Mouse (Mus musculus) adrenal gland, adult 8-10 months (tissue): Measurements from ENCODE around the gene Camta1. TPM values are rescaled to one million over a fixed set of nuclear protein-coding genes. Genes with fewer than 3 reads are reported as not detected.
A peak's percentile ranks its signal among the peaks of the same experiment; 100 is the strongest.

ENCODE experiments used
- DNase-seq: peaks from one replicate; pipeline ENCODE4 v3.0.0; 2022
- total RNA-seq, 4 experiments: library from RNA; stranded (reverse); gene quantifications; 2 replicates each; pipeline ENCODE4 v1.2.4; 2022

The Camta1 gene
- total RNA-seq, 4 experiments from 2014 or later, result 23.6 to 59.6 (median 36.5) TPM

DNA sequence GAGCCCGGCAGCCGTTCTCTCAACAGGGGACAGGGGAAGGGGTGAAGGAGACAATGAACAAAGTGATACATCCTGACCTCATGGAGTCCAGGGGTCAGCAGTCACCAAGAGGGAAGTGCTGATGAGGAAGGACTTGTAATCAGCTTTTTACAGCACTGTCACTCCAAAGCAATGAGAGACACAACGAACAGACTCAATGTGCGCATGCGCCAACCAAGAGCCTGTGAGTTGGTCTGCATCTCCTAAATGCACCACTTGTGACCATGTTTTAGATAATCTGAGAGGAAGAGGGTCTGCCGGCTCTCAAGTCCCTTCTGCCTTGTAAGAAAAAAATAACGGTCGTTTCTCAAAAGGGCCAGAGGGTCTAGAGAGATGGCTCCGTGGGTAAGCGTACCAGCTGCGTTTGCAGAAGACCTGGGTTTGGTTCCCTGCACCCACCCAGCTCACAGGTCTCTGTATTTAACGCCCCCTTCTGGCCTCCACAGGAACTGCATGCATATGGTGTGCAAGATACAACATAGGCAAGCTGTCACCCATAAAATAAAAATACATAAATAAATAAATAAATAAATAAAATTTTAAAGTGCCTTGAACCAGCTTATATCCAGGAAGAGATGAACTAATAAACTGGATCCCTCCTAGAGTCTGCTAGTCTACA is 178.7 kb downstream of the Camta1 start:
- no peak for DNase-seq

GRCm38 (mm10) chr4:151672452-151672851 is 189.2 kb downstream of the Camta1 start:
- DNase-seq, result no peak

DNA sequence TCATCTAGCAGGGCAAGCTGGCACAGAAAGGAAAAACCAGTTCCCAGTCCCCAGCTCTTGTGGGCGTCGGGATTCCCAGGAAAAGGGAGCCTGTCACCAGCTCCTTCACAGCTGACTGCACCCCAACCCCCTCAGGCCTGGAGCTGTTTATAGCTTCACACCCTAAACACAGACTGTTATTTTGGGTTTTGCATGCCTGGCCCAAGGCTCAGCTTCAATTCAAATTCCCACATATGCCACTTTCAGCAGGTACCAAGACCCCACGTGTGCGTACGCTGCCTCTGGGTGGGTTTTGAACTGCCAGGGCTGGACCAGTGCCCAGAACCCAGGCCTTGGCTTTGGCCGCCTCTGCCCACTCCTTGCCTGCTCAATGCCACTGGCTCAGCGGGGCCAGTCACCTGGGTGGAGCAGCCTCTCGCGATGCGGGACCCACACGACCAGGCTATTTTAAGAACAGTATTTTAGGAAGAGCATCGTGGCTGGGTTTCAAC is 195.2 kb downstream of the Camta1 start:
- no peak for DNase-seq

GRCm38 (mm10) chr4:151661486-151661885 is 200.2 kb downstream of the Camta1 start:
- DNase-seq, result no peak

DNA sequence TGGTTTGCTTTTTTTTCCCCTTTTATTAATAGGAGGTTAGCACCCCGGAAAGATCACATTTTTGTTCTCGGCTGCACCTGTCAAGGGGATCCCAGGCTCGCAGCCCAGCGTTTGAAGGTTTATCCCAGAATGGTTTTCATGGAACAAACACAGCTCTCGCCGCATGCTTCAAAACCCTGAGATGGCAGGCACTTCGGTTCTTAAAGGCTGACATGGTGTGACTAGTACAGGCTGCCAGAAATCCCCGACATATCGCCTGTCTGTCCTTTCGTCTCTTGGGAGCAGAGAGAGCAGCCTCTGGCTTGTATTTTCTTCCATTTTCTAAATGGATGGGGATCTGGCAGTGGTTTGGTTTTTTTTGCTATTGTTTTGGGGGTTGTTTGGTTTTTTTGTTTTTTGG is 205.2 kb downstream of the Camta1 start:
- no peak for DNase-seq

DNA sequence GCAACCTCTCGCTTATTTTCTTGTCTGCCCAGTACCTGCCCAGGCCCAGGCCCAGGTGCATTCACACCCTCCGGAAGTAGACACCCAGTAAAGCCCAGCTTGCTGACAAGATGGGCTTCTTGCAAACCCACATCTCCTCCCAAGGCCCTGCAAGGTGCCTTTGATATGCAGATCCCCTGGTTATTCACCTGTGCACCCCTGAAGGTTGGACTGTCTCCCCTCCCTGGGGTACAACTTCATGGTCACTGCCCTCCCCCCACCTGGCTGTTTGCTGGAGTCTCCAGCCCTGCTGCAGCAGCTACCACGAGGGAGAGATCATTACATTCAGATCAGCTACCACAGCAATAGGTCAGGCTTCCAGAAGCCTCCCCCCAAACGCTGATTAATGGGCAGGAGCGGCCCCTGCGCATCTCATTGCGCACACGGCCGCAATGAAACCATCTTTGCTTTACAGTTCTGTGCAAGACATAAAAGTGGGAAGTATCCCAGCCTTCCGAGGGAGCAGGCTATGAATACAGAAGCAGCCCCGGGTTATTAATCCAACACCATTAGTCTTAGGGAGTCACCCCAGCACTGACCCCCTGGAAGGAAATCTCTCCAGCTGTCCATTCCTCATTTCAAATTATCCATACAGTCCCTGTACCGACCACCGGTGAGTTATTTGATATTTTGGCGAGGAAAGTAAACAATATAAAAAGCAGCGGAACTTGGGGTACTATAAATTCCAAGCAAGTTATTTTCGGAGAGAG is 205.9 kb downstream of the Camta1 start:
- no peak for DNase-seq

GRCm38 (mm10) chr4:151655227-151655626 is 206.4 kb downstream of the Camta1 start:
- DNase-seq, result no peak

GRCm38 (mm10) chr4:151642418-151642817 is 219.3 kb downstream of the Camta1 start:
- DNase-seq, result no peak

GRCm38 (mm10) chr4:151640971-151641370 is 220.7 kb downstream of the Camta1 start:
- DNase-seq, result no peak

DNA sequence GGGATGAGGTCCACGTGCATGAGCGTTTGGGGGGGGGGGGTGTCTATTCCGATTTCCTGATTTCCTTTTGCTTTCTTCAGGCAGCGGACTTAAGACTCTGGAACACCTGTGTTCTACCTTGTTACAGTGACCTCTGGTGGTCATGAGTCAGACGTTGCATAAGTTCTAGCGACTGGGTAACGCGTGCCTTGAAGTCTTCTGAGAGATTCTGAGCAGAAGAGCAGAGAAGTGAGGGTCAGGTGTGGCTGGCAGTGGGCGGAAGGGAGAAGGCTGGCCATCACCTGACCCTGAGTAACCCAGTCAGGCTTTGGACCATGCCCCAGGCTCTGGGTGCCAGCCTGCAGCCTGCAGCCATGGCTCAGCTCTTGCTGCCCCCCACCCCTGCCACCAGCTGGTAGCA is 222.7 kb downstream of the Camta1 start:
- no peak for DNase-seq

- peak; percentile 1 for DNase-seq
Observed at GRCm38 (mm10) chr4:151637348-151637747, 224.3 kb downstream of the Camta1 start.

DNA sequence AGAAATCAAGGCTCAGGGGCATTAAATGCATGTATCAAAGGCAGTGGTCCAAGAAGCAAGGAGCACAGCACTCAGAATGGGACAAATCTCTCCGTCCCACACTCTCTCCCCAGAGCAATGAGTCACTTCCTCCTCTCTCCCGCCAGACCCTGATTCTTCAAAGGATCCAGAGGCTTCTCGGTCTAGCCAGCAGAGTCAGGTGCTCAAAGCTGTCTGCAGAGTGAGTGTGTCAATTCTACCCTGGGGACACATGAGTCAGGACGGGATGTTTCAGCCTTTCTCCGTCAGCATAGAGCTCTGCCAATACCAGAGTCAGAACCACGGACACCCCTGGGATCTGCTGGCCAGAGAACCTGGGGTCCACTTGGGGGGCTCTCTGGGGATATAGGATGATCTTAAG is 226.9 kb downstream of the Camta1 start:
- DNase-seq, result peak; percentile 19

- DNase-seq, result no peak
Observed at GRCm38 (mm10) chr4:151633795-151634194, 227.9 kb downstream of the Camta1 start.

- no peak for DNase-seq
Observed at GRCm38 (mm10) chr4:151632321-151632720, 229.4 kb downstream of the Camta1 start.

DNA sequence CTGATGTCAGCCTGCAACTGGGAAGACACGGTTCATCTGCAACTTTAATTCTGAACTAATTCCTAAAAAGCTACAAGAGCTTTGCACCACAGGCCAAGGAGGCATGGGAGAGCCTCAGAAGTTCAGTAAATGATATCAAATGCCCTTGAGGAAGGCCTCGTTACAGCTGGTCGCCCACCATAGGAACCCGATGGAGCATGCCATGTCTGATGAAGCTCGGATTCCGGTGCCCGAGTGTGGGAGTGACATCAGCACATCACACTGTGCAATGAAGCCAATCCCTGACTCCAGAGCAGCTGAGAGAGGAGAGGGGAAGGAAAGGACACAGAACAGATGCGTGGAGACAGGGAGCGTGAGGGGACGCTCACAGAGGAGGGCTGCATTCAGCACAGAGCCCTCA is 231.0 kb downstream of the Camta1 start:
- no peak for DNase-seq

- no peak for DNase-seq
Observed at GRCm38 (mm10) chr4:151630231-151630630, 231.4 kb downstream of the Camta1 start.

GRCm38 (mm10) chr4:151619541-151620016 is 242.1 kb downstream of the Camta1 start:
- no peak for DNase-seq

- DNase-seq, result peak; percentile 10
Observed at GRCm38 (mm10) chr4:151618420-151619310, 243.0 kb downstream of the Camta1 start.

- no peak for DNase-seq
Observed at GRCm38 (mm10) chr4:151611621-151612020, 250.1 kb downstream of the Camta1 start.

DNA sequence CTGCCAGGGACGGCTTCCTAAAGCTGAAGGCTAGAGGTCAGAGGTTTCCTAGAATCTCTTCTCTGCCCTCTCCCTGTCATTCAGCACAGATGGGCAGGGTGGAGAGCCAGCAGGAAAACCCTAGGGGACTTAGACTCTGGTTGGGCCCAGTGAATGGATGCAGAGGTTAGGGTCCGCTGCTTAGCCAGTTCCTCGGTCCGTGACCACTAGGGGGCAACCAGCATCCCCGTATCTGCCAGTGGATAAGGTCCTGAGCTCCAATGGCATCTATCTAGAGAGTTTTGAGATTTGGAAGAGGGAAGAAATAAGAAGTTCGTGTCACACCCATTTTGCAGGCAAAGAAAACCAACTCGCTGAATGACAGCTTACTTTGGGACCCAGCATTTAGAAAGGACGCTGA is 251.4 kb downstream of the Camta1 start:
- DNase-seq, result peak; percentile 11

- peak; percentile 8 for DNase-seq
Observed at GRCm38 (mm10) chr4:151604907-151605306, 256.8 kb downstream of the Camta1 start.

DNA sequence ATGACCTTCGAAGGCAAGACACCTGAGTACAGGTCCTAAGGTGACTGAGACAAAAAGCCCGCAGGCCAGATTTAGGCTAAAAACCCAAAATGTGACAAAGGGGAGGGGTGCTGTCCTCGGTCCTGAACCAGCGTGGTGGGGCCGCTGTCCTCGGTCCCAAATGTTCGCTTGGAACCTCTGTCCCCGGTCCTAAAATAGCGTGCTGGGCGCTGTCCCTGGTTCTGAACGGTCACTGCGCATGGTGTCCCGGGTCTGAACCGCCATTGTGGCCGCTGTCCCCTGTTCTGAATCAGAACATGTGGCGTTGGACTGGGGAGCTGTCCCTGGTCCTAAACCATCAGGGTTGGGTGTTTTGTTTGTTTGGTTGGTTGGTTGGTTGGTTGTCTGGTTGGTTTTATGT is 257.2 kb downstream of the Camta1 start:
- peak; percentile 64 for DNase-seq

GRCm38 (mm10) chr4:151603586-151603985 is 258.1 kb downstream of the Camta1 start:
- no peak for DNase-seq
